Mouse (Mus musculus): ENCODE data around the gene Pole3.
"Not testable (repeated sequence)": the region's sequence is repeated elsewhere in the genome, so short reads cannot be mapped to it uniquely, and the experiment has no call there.

The Pole3 gene

GRCm38 (mm10) chr4:62487172-62487571 is 37.7 kb downstream of the Pole3 start:
- DNase-seq (ENCODE audit: low spot score), result no peak

GRCm38 (mm10) chr4:62486162-62486696 is 38.6 kb downstream of the Pole3 start:
- DNase-seq (ENCODE audit: low spot score), result no peak

- DNase-seq (ENCODE audit: low spot score), result no peak
These were observed 39.3 kb downstream of the Pole3 start for GRCm38 (mm10) chr4:62485450-62486161.

- DNase-seq (ENCODE audit: low spot score), result no peak
These were observed 39.9 kb downstream of the Pole3 start for GRCm38 (mm10) chr4:62484928-62485327.

- DNase-seq (ENCODE audit: low spot score), result no peak
These were observed 43.9 kb downstream of the Pole3 start for GRCm38 (mm10) chr4:62480709-62481605.

GRCm38 (mm10) chr4:62479937-62480708 is 44.7 kb downstream of the Pole3 start, which contains the start of gene Bspry:
TSS of gene Bspry (plus strand) at chr4:62480053.
- DNase-seq (ENCODE audit: low spot score), result no peak

- not testable (repeated sequence) for DNase-seq (ENCODE audit: low spot score)
These were observed 45.3 kb downstream of the Pole3 start for GRCm38 (mm10) chr4:62479593-62479936.

GRCm38 (mm10) chr4:62477542-62478244 is 47.2 kb downstream of the Pole3 start:
- DNase-seq (ENCODE audit: low spot score), result no peak

GRCm38 (mm10) chr4:62475793-62476192 is 49.1 kb downstream of the Pole3 start:
- no peak for DNase-seq (ENCODE audit: low spot score)

GRCm38 (mm10) chr4:62475131-62475530 is 49.7 kb downstream of the Pole3 start:
- DNase-seq (ENCODE audit: low spot score), result no peak
